Mouse (Mus musculus): ENCODE measurements around the gene Sbk1. TPM values are rescaled to one million over a fixed set of nuclear protein-coding genes. Genes with fewer than 3 reads are reported as not detected.

Gene Sbk1
- polyA plus RNA-seq, 1 experiment from 2014 or later: 29.7 TPM

- 78% methylated on average over 6 of the region's 6 CpGs for WGBS
- Histone ChIP-seq H3K36me3 (ENCODE audit: insufficient read depth, low read length) (no peaks in the 10 kb centered on the region), H3K9me3 (ENCODE audit: low read length) (no peaks in the 10 kb centered on the region), H3K27me3 (ENCODE audit: insufficient read depth, low read length) (peaks cover 3% of the 10 kb centered on the region; the same call in 1 of the 2 replicates), H3K9ac (replicated peaks; ENCODE audit: low read length) (no peak overlapping the region), H3K4me3 (ENCODE audit: low read length) (no peak overlapping the region), H3K27ac (ENCODE audit: low read length) (no peak overlapping the region), H3K4me2 (replicated peaks; ENCODE audit: low read depth, low read length) (no peak overlapping the region), H3K4me1 (ENCODE audit: insufficient read depth, low read length) (peaks cover 6% of the 10 kb centered on the region; the same call in 1 of the 2 replicates)
- no peak for ATAC-seq (ENCODE audit: low FRiP score, low TSS enrichment)
These were observed 28.2 kb upstream of the Sbk1 start for GRCm38 (mm10) chr7:126244168-126244750.

GRCm38 (mm10) chr7:126248088-126248487 is 24.3 kb upstream of the Sbk1 start:
- no peak for ATAC-seq (ENCODE audit: low FRiP score, low TSS enrichment)
- H3K4me2 ChIP-seq (replicated peaks; ENCODE audit: low read depth, low read length): peak overlapping the region; percentile 26; the same call in 1 of the 2 replicates
- 5% methylated on average over 6 of the region's 6 CpGs for WGBS

GRCm38 (mm10) chr7:126248641-126249141 is 23.7 kb upstream of the Sbk1 start:
- no peak for ATAC-seq (ENCODE audit: low FRiP score, low TSS enrichment)
- Histone ChIP-seq H3K27me3 (ENCODE audit: insufficient read depth, low read length) (peaks cover 4% of the 10 kb centered on the region; the same call in 1 of the 2 replicates), H3K4me2 (replicated peaks; ENCODE audit: low read depth, low read length) (0 out of 2 replicates have a peak overlapping the region, but pooled peaks have one; percentile 26), H3K36me3 (ENCODE audit: insufficient read depth, low read length) (no peaks in the 10 kb centered on the region), H3K9ac (replicated peaks; ENCODE audit: low read length) (peak overlapping the region; percentile 48; the same call in 1 of the 2 replicates), H3K9me3 (ENCODE audit: low read length) (no peaks in the 10 kb centered on the region), H3K4me1 (ENCODE audit: insufficient read depth, low read length) (peaks cover 6% of the 10 kb centered on the region; the same call in 1 of the 2 replicates), H3K4me3 (ENCODE audit: low read length) (no peak overlapping the region), H3K27ac (ENCODE audit: low read length) (no peak overlapping the region)
- 44% methylated on average over 17 of the region's 17 CpGs for WGBS

More at GRCm38 (mm10) chr7:126248088-126248487, 24.3 kb upstream of the Sbk1 start:
- Histone ChIP-seq H3K36me3 (ENCODE audit: insufficient read depth, low read length) (no peaks in the 10 kb centered on the region), H3K9me3 (ENCODE audit: low read length) (no peaks in the 10 kb centered on the region), H3K27me3 (ENCODE audit: insufficient read depth, low read length) (peaks cover 4% of the 10 kb centered on the region; the same call in 1 of the 2 replicates), H3K4me3 (ENCODE audit: low read length) (no peak overlapping the region), H3K27ac (ENCODE audit: low read length) (no peak overlapping the region), H3K4me1 (ENCODE audit: insufficient read depth, low read length) (peaks cover 6% of the 10 kb centered on the region; the same call in 1 of the 2 replicates), H3K9ac (replicated peaks; ENCODE audit: low read length) (peak overlapping the region; percentile 48; the same call in 1 of the 2 replicates)

GRCm38 (mm10) chr7:126249146-126249545 is 23.3 kb upstream of the Sbk1 start:
- Histone ChIP-seq H3K4me1 (ENCODE audit: insufficient read depth, low read length) (peaks cover 6% of the 10 kb centered on the region; the same call in 1 of the 2 replicates), H3K9me3 (ENCODE audit: low read length) (no peaks in the 10 kb centered on the region), H3K4me3 (ENCODE audit: low read length) (no peak overlapping the region), H3K9ac (replicated peaks; ENCODE audit: low read length) (no peak overlapping the region), H3K4me2 (replicated peaks; ENCODE audit: low read depth, low read length) (no peak overlapping the region), H3K36me3 (ENCODE audit: insufficient read depth, low read length) (no peaks in the 10 kb centered on the region), H3K27me3 (ENCODE audit: insufficient read depth, low read length) (peaks cover 4% of the 10 kb centered on the region; the same call in 1 of the 2 replicates), H3K27ac (ENCODE audit: low read length) (no peak overlapping the region)
- no peak for ATAC-seq (ENCODE audit: low FRiP score, low TSS enrichment)
- WGBS: 69% methylated on average over 5 of the region's 5 CpGs

GRCm38 (mm10) chr7:126249986-126250385 is 22.4 kb upstream of the Sbk1 start:
- Histone ChIP-seq H3K9me3 (ENCODE audit: low read length) (no peaks in the 10 kb centered on the region), H3K27ac (ENCODE audit: low read length) (no peak overlapping the region), H3K4me2 (replicated peaks; ENCODE audit: low read depth, low read length) (no peak overlapping the region), H3K9ac (replicated peaks; ENCODE audit: low read length) (no peak overlapping the region), H3K4me1 (ENCODE audit: insufficient read depth, low read length) (peaks cover 6% of the 10 kb centered on the region; the same call in 1 of the 2 replicates), H3K27me3 (ENCODE audit: insufficient read depth, low read length) (peaks cover 4% of the 10 kb centered on the region; the same call in 1 of the 2 replicates), H3K36me3 (ENCODE audit: insufficient read depth, low read length) (no peaks in the 10 kb centered on the region), H3K4me3 (ENCODE audit: low read length) (no peak overlapping the region)
- ATAC-seq (ENCODE audit: low FRiP score, low TSS enrichment): no peak
- 89% methylated on average over 3 of the region's 3 CpGs for WGBS

GRCm38 (mm10) chr7:126250481-126250880 is 21.9 kb upstream of the Sbk1 start:
- H3K36me3 ChIP-seq (ENCODE audit: insufficient read depth, low read length): no peaks in the 10 kb centered on the region
- 78% methylated on average over 7 of the region's 7 CpGs for WGBS
- H3K4me2 ChIP-seq (replicated peaks; ENCODE audit: low read depth, low read length): no peak overlapping the region
- no peaks in the 10 kb centered on the region for H3K9me3 ChIP-seq (ENCODE audit: low read length)
- H3K4me3 ChIP-seq (ENCODE audit: low read length): no peak overlapping the region
- H3K4me1 ChIP-seq (ENCODE audit: insufficient read depth, low read length): peaks cover 6% of the 10 kb centered on the region; the same call in 1 of the 2 replicates
- peaks cover 4% of the 10 kb centered on the region; the same call in 1 of the 2 replicates for H3K27me3 ChIP-seq (ENCODE audit: insufficient read depth, low read length)
- no peak for ATAC-seq (ENCODE audit: low FRiP score, low TSS enrichment)
- H3K27ac ChIP-seq (ENCODE audit: low read length): no peak overlapping the region
- no peak overlapping the region for H3K9ac ChIP-seq (replicated peaks; ENCODE audit: low read length)

- peaks cover 4% of the 10 kb centered on the region; the same call in 1 of the 2 replicates for H3K27me3 ChIP-seq (ENCODE audit: insufficient read depth, low read length)
- WGBS: 66% methylated on average over 3 of the region's 3 CpGs
- H3K27ac ChIP-seq (ENCODE audit: low read length): no peak overlapping the region
- H3K4me2 ChIP-seq (replicated peaks; ENCODE audit: low read depth, low read length): no peak overlapping the region
- no peak for ATAC-seq (ENCODE audit: low FRiP score, low TSS enrichment)
- no peak overlapping the region for H3K4me3 ChIP-seq (ENCODE audit: low read length)
- H3K9me3 ChIP-seq (ENCODE audit: low read length): no peaks in the 10 kb centered on the region
- no peaks in the 10 kb centered on the region for H3K36me3 ChIP-seq (ENCODE audit: insufficient read depth, low read length)
- H3K4me1 ChIP-seq (ENCODE audit: insufficient read depth, low read length): peaks cover 6% of the 10 kb centered on the region; the same call in 1 of the 2 replicates
- no peak overlapping the region for H3K9ac ChIP-seq (replicated peaks; ENCODE audit: low read length)
These were observed 20.7 kb upstream of the Sbk1 start for GRCm38 (mm10) chr7:126251698-126252097.

GRCm38 (mm10) chr7:126252230-126252629 is 20.2 kb upstream of the Sbk1 start:
- Histone ChIP-seq H3K4me2 (replicated peaks; ENCODE audit: low read depth, low read length) (no peak overlapping the region), H3K4me3 (ENCODE audit: low read length) (no peak overlapping the region), H3K36me3 (ENCODE audit: insufficient read depth, low read length) (no peaks in the 10 kb centered on the region), H3K9ac (replicated peaks; ENCODE audit: low read length) (no peak overlapping the region), H3K4me1 (ENCODE audit: insufficient read depth, low read length) (peaks cover 6% of the 10 kb centered on the region; the same call in 1 of the 2 replicates), H3K27ac (ENCODE audit: low read length) (no peak overlapping the region), H3K27me3 (ENCODE audit: insufficient read depth, low read length) (peaks cover 4% of the 10 kb centered on the region; the same call in 1 of the 2 replicates), H3K9me3 (ENCODE audit: low read length) (no peaks in the 10 kb centered on the region)
- no peak for ATAC-seq (ENCODE audit: low FRiP score, low TSS enrichment)
- 86% methylated on average over 5 of the region's 5 CpGs for WGBS

- no peaks in the 10 kb centered on the region for H3K36me3 ChIP-seq (ENCODE audit: insufficient read depth, low read length)
- H3K4me1 ChIP-seq (ENCODE audit: insufficient read depth, low read length): no peaks in the 10 kb centered on the region
- no peak overlapping the region for H3K27ac ChIP-seq (ENCODE audit: low read length)
- peak; percentile 58 for ATAC-seq (ENCODE audit: low FRiP score, low TSS enrichment)
- no peak overlapping the region for H3K4me3 ChIP-seq (ENCODE audit: low read length)
- 10% methylated on average over 18 of the region's 18 CpGs for WGBS
- no peaks in the 10 kb centered on the region for H3K9me3 ChIP-seq (ENCODE audit: low read length)
- H3K4me2 ChIP-seq (replicated peaks; ENCODE audit: low read depth, low read length): no peak overlapping the region
- no peak overlapping the region for H3K9ac ChIP-seq (replicated peaks; ENCODE audit: low read length)
- no peaks in the 10 kb centered on the region for H3K27me3 ChIP-seq (ENCODE audit: insufficient read depth, low read length)
These were observed 11.9 kb upstream of the Sbk1 start for GRCm38 (mm10) chr7:126260280-126261210.
